Mouse (Mus musculus) embryonic facial prominence, embryonic 12.5 days (tissue): ENCODE measurements around the gene Mlc1. TPM values are rescaled to one million over a fixed set of nuclear protein-coding genes. Genes with fewer than 3 reads are reported as not detected.

ENCODE experiments used
- polyA plus RNA-seq: library from polyadenylated mRNA; unstranded; fragments of >200 nt; fragmentation: Nextera tagmentation; extraction: Ambion mirVana; gene quantifications from 2 replicates; pipeline ENCODE4 v1.2.1, GENCODE M21; 2016

The Mlc1 gene
- polyA plus RNA-seq, 1 experiment from 2014 or later, result 0.59 TPM

Other genes with a start within 250 kb of the Mlc1 start
- 23.9 and 24.4 TPM in 2 replicates for gene Brd1, start 244.8 kb downstream of the Mlc1 start, polyA plus RNA-seq
- gene Zbed4, start 227.3 kb downstream of the Mlc1 start, polyA plus RNA-seq, result 24.1 and 24.5 TPM in 2 replicates
- 10.2 and 12.2 TPM in 2 replicates for gene Alg12, start 159.7 kb downstream of the Mlc1 start, polyA plus RNA-seq
- 71.9 and 75.7 TPM in 2 replicates for gene Creld2, start 159.4 kb downstream of the Mlc1 start, polyA plus RNA-seq
- 50.6 and 56.9 TPM in 2 replicates for gene Pim3, start 116.8 kb downstream of the Mlc1 start, polyA plus RNA-seq
- not detected in 2 replicates for gene Ttll8, start 24.6 kb downstream of the Mlc1 start, polyA plus RNA-seq
- 0.38 TPM in 1 of 2 replicates, not detected in the other for gene Mov10l1, start 3.9 kb upstream of the Mlc1 start, polyA plus RNA-seq
- 0.45 and 0.46 TPM in 2 replicates for gene Panx2, start 80.7 kb upstream of the Mlc1 start, polyA plus RNA-seq
- gene Trabd, start 96.1 kb upstream of the Mlc1 start, polyA plus RNA-seq, result 49.1 and 50.9 TPM in 2 replicates
- 21.0 and 22.3 TPM in 2 replicates for gene Selenoo, start 110.1 kb upstream of the Mlc1 start, polyA plus RNA-seq
- 20.7 and 23.8 TPM in 2 replicates for gene Tubgcp6, start 144.1 kb upstream of the Mlc1 start, polyA plus RNA-seq
- 20.1 and 21.6 TPM in 2 replicates for gene Hdac10, start 149.7 kb upstream of the Mlc1 start, polyA plus RNA-seq
- gene Mapk12, start 161.7 kb upstream of the Mlc1 start, polyA plus RNA-seq, result 7.5 and 7.6 TPM in 2 replicates
- gene Mapk11, start 170.6 kb upstream of the Mlc1 start, polyA plus RNA-seq, result 14.0 and 16.4 TPM in 2 replicates
- 169 and 182 TPM in 2 replicates for gene Plxnb2, start 201.8 kb upstream of the Mlc1 start, polyA plus RNA-seq
- gene Dennd6b, start 217.5 kb upstream of the Mlc1 start, polyA plus RNA-seq, result 30.2 and 30.3 TPM in 2 replicates
- gene Ppp6r2, start 232.5 kb upstream of the Mlc1 start, polyA plus RNA-seq, result 38.9 and 41.9 TPM in 2 replicates